Mouse (Mus musculus): ENCODE measurements around the gene Fam241a. TPM values are rescaled to one million over a fixed set of nuclear protein-coding genes. Genes with fewer than 3 reads are reported as not detected.

Fam241a gene
- total RNA-seq, 2 experiments from 2014 or later = 4.7 to 6.5 TPM

- no peak for DNase-seq (ENCODE audit: low spot score in 2 of 2)
These were observed 58.0 kb downstream of the Fam241a start for GRCm38 (mm10) chr3:127837972-127838644.

DNA sequence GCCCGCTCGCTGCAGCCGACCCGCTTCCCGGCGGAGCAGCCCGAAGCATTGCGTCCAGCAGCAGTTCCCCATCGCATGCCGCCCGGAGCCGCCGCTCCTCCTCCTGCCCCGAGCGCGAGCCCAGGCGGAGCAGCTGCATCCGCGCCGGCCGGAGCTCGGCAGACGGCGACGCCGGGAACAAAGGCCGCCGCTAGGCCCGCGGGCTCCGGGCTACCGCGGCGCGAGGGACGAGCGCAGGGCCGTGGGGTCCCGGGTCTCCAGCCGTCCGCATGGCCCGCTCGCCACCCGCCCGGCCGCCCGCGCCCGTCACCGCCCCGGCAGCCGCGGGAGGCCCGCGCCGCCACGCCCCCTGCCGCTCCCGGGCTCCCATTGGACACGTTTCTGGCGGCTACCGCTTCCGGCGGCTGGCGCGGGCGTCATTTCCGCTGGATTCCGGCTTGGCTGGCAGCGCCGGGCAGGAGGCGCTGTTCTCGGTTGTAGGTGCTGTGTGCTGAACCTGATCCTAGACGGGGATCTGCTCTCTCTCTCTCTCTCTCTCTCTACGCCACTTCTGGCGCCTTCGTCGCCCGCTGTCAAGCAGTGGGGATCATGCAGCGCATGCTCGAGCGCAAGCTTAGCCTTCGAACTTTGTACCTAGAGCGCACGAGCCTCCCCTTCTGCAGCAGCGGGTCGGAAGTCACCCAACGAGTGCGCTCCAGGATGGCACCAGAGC is 58.8 kb downstream of the Fam241a start, which contains the start of gene Ap1ar:
Ap1ar (minus strand) TSS at position 370 of the 712 bp plus-strand sequence.
- DNase-seq (ENCODE audit: low spot score in 2 of 2) = peak; percentile 87 to 90

- DNase-seq (ENCODE audit: low spot score in 2 of 2) = no peak
These were observed 59.3 kb downstream of the Fam241a start for GRCm38 (mm10) chr3:127836798-127837153.

GRCm38 (mm10) chr3:127835594-127835993 is 60.5 kb downstream of the Fam241a start:
- DNase-seq (ENCODE audit: low spot score in 2 of 2) = no peak

GRCm38 (mm10) chr3:127834040-127834439 is 62.1 kb downstream of the Fam241a start:
- DNase-seq (ENCODE audit: low spot score in 2 of 2) = no peak

GRCm38 (mm10) chr3:127831079-127831478 is 65.0 kb downstream of the Fam241a start:
- DNase-seq (ENCODE audit: low spot score in 2 of 2) = no peak

- DNase-seq (ENCODE audit: low spot score in 2 of 2) = no peak
These were observed 65.9 kb downstream of the Fam241a start for GRCm38 (mm10) chr3:127830183-127830582.

DNA sequence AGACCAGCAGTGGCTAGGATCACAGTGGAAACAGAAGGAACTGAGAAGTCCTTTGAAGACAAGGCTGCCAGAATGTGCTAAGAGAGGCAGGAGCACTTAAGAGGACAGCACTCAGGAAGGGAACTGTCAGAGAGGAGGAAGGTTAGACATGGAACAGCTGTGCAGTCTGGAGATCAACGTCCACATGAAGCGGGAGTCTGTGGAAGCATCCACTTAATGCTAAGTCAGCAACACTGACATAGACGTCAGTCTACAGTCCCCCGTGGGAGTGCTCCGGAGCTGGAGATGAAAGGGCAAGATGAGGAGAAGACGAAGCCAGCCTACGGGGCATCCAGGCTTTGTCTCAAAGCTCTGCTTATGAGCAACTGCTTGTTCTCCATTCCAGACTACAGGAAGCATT is 69.0 kb downstream of the Fam241a start:
- DNase-seq (ENCODE audit: low spot score in 2 of 2) = no peak

DNA sequence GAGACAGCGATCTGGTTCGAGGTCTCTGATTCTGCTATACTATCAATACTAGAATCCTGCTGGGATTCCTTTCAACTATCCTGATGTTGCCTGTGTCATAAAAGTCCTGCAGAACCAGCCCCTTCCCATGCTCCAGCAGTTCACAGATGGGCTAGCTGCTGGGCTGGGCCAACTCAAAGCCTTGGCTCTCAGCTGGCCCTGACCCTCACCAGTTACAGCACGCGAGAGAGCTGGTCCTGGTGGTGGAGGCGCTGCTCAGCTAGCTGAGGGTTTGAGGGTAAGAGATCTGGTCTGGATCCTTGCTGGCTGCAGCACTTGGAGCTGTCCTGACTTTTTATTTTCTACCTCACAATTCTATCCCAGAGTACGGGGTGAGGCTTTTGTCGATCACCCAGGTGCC is 69.6 kb downstream of the Fam241a start:
- no peak for DNase-seq (ENCODE audit: low spot score in 2 of 2)

DNA sequence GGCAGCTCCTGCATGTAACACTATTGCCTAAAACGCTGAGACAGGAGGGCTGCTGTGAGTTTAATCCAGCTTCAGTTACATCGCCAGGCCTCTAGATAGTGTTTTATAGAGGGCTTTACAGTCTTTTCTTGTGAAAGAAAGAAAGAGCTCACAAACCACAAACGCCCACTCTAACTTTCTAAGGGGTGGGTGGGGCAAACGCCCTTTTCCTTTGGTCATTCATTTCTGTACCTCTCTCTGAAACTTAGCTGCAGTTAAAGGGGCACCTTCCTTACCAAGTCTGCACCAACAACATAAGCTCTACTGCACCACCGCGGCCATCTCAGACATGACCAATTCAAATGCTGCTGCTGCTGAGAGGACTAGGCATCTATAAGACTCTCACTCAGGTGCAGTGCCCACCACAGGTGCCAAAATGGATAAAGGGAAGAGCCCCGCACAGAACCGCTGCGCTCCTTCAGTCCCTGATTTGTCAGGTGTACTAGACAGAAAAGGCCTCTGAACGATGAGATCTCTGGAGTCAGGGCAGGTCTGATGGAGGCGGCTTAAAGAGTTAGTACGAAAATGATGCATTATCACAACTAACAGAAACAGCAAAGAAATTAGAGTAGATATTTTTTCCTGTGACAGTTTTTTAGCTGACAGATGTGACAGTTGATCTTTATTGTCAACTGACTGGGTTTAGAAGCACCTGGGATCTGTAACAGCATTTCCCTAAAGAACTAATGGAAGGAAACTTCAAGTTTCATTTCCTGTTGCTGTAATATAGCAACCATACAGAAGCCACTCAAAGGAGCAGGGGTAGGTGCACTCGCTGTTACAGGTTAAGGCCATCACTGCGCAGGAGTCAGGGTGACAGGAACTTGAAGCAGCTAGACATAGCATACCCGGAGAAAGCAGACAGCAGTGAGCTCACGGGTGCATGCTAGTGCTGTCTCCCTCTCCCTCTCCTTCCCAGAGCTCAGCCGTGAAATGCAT is 71.9 kb downstream of the Fam241a start:
- no peak for DNase-seq (ENCODE audit: low spot score in 2 of 2)

DNA sequence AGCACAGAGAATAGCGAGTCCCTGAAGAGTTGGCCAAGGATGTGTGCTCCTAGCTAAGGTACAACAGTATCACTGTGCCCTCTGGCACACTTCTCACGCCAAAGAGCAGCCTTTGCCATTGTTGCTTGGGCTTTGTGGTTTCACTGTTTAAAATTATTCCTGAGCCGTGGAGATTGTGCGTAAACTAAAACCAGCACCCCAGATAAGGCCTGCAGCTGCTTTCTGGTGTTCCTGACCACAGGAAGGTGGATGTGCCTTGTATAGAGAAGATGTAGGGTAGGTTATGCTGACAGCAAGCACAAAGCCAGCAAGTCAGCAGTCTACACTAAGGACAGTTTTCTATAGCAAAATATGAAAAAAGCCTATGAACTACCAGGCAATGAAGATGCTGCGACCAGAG is 74.9 kb downstream of the Fam241a start:
- no peak for DNase-seq (ENCODE audit: low spot score in 2 of 2)

GRCm38 (mm10) chr3:127820400-127820799 is 75.7 kb downstream of the Fam241a start:
- no peak for DNase-seq (ENCODE audit: low spot score in 2 of 2)

Other genes with a start within 250 kb of the Fam241a start
- gene Alpk1, start 115.8 kb downstream of the Fam241a start, total RNA-seq (2021) = 10 to 100 TPM in 1 of 2 experiments, 1 to 10 TPM in 1; 8.4 to 10.0 TPM
- 1 to 10 TPM; 4.8 to 6.6 TPM for gene Tifa, start 106.5 kb downstream of the Fam241a start, total RNA-seq (2021)
- 10 to 100 TPM; 31.3 to 40.7 TPM for gene Ap1ar, start 58.8 kb downstream of the Fam241a start, total RNA-seq (2021)